Mouse (Mus musculus): ENCODE measurements around the gene Ghsr. TPM values are rescaled to one million over a fixed set of nuclear protein-coding genes. Genes with fewer than 3 reads are reported as not detected.

The Ghsr gene
- total RNA-seq, 4 experiments from 2014 or later: 0.06 TPM; not detected in 3

DNA sequence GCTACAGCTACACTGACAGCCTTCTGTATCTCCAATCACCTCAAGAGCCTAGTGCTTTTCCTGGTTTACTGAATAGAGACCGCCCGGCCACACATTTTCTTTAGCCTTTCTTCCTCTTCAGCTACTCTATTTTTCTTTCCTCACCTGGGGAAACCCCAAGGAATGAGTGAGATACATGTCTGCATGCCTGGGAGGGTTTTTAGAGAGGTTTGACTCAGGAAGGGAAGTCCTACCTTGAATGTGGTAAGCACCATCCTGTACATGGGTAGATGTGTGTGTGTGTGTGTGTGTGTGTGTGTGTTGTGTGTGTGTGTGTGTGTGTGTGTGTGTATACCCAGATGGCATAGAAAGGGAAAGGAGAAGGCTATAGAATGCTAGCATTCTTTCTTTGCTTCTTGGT, 40.1 kb downstream of the Ghsr start:
- DNase-seq: no peak

DNA sequence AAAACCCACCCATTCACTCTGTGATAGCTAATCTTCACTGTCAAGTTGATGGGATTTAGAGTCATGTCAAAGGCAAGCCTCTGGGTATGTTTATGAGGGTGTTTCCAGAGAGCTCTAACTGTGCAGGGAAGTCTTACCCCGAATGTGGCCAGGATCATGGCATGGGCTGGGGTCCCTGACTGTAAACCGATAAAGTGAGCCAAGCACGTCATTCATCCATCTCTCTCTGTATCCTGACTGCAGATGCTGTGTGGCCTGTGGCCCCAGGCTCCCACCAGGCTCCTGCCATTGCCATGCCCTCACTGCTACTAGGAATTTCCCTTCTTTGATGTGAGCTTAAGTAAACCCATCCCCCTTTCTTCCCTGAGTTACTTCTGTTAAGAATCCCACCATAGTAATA, 42.4 kb downstream of the Ghsr start:
- no peak for DNase-seq

DNA sequence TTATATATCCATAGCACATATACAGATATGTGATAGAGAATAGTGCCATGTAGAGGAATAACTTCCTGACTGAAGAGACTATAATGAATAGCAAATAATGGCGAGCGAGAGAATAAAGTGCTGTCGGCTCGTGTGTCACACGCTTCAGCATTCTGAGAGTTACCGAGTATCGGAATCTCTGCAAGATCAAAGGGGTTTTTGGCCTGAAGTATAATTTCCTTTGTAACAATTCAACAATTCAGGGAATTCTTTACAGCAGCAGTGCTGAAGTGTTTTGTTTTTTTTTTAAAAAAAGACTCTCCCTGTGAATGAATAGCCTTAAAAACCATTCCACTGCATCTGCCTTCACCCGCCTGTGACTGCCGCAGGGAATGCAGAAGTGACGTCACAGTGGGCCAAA, 45.6 kb downstream of the Ghsr start:
- no peak for DNase-seq

DNA sequence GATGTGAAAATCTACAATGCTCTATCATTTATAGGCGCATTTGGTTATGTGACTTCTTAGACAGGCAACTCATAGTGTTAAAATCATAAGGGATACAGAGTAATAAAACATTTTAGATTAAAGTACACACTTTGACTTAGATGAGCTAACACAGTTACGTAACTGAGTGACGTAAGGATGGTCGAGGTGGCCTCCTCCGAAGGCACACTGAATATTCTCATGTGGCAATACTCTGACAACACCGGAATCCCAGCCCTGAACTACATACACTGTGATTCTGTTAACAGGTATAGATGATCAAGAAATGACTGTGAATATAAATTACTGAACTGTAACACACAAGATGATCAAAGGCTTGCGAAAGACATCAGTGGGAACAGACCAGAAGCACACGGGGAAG, 47.5 kb downstream of the Ghsr start:
- no peak for DNase-seq

DNA sequence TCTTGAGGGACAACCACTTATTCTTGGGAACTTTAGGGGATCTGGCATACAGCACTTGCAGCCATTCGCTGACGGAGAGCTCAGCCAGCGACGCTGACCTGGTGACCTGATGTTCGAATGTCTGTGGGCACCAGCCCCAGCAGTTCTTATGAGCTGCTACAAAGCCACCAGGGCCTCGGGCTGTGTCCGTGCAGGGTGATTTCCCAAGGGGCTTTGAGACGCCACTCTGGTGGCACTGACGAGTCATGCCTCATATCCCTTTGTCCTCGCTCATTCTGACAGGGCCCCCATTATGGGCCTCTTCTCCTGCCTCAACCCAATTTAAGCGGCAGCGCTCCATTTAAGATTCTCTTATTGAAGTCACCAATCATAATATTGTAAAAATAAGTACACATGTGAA, 50.8 kb downstream of the Ghsr start:
- no peak for DNase-seq

DNA sequence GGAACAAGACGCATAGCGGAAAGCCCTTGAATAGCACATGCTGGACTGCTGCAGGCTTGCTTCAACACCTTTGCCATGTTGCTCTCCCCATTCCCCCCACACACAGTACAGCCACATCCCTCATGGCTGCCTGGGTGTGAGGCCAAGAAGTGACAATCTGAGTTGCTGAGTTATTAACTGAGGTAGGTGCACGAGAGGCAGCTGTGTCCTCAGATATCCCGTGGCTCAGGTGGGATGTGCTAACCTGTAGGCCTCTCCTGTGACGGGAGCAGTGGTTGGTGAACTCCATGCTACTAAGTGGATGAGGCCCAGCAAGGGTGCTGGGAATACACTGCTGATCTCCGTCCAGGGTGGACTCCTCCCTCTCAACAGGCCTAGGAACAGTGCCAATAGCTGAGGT, 51.4 kb downstream of the Ghsr start:
- DNase-seq: no peak

DNA sequence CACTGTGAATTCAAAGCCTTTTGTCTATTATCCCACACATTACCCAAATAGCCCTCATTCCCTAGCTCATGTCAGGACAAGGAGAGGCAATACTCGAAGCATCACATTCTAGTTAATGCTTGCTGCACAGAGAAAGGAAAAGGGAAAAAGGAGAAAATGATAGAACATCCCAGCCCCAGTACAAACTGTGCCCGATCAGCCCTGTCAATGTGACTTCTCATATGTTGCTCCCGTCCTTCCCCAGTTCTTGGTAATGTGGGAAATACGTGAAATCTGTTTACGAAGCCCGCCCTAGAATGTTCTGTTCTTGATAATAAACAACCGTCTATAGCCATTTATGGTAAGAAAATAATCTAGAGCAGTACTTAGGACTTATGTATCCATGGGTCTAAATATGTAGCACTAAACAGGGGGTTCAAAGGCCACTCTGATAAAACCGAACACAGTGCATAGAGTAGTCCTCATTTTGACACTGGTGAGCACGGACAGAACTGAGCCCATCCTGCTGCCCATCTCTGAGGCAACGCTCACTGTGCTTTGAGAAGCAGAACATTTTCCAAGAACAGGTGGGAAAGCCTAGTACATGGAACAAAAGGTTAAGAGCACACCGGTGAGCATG, 53.0 kb downstream of the Ghsr start:
- DNase-seq: no peak

DNA sequence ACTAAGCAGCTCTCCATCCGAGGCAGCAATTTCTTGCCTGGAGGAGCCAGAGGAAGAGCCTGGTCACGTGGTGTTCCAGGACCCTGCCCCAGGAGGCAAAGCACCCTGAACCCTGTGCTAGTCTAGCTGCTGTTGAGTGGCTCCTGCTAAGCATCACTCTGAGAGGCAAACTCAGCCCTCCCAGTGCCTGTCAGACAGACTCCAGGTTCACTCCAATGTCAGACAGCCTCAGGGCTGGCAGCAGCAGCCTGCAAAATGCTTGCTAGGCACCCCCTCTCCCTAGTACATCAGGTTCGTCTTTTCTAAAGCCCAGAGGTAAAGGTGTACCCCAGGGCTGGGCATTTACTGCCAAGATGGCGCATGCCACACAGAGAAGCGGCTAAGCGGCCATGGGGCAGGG, 56.3 kb downstream of the Ghsr start:
- DNase-seq: no peak

Other genes with a start within 250 kb of the Ghsr start
- gene Ect2, start 217.5 kb upstream of the Ghsr start, total RNA-seq (2022): 1 to 10 TPM; 2.6 to 7.0 (median 3.0) TPM
- 100 to 1,000 TPM; 153 to 311 (median 234) TPM for gene Nceh1, start 188.4 kb upstream of the Ghsr start, total RNA-seq (2022)
- gene Tnfsf10, start 54.3 kb upstream of the Ghsr start, total RNA-seq (2022): 10 to 100 TPM; 10.0 to 20.2 (median 12.3) TPM